Mouse (Mus musculus) liver, adult 2 months (tissue): Measurements from ENCODE around the gene Obox3. TPM values are rescaled to one million over a fixed set of nuclear protein-coding genes. Genes with fewer than 3 reads are reported as not detected.
"Not testable (repeated sequence)": the region's sequence is repeated elsewhere in the genome, so short reads cannot be mapped to it uniquely, and the experiment has no call there.

ENCODE experiments used
- DNase-seq: peaks from one replicate; pipeline ENCODE4 v3.0.0-alpha.2; 2011; ENCODE audit warnings: low read depth, low spot score; ENCODE audit errors: extremely low read depth
- H3K27ac ChIP-seq: fragments of 200-500 bp; replicated peaks from 2 replicates; pipeline ENCODE4 v1.5.1; 2012; ENCODE audit warnings: low read depth, mild to moderate bottlenecking, control low read depth, inconsistent platforms, low read length; ENCODE audit not compliant: insufficient read depth
- H3K27me3 ChIP-seq: fragments of 200-500 bp; 2 replicates; pipeline ENCODE4 v1.6.1; 2012; ENCODE audit warnings: mild to moderate bottlenecking, moderate library complexity, low read length, inconsistent platforms; ENCODE audit not compliant: control insufficient read depth, insufficient read depth
- H3K36me3 ChIP-seq: fragments of 200-500 bp; 2 replicates; pipeline ENCODE4 v1.6.1; 2012; ENCODE audit warnings: low read length, inconsistent platforms; ENCODE audit not compliant: control insufficient read depth, insufficient read depth
- H3K4me1 ChIP-seq: fragments of 200-500 bp; 2 replicates; pipeline ENCODE4 v1.6.1; 2011; ENCODE audit warnings: low read length; ENCODE audit not compliant: control insufficient read depth, insufficient read depth
- H3K4me3 ChIP-seq: fragments of 200-500 bp; 2 replicates; pipeline ENCODE4 v1.5.1; 2011; ENCODE audit warnings: low read depth, mild to moderate bottlenecking, control low read depth, low read length, moderate library complexity; ENCODE audit not compliant: insufficient read depth
- H3K79me2 ChIP-seq: fragments of 200-500 bp; 2 replicates; pipeline ENCODE4 v1.6.1; 2012; ENCODE audit warnings: inconsistent platforms, mild to moderate bottlenecking, low read length, moderate library complexity; ENCODE audit not compliant: control insufficient read depth, insufficient read depth
- H3K9ac ChIP-seq: fragments of 200-500 bp; 2 replicates; pipeline ENCODE4 v1.6.1; 2012; ENCODE audit warnings: low read depth, mild to moderate bottlenecking, control low read depth, inconsistent platforms, low read length
- WGBS: fragments of 180-500 bp; shearing (Covaris S2); methylation state at CpG from one replicate; pipeline ENCODE4 v1.1.7; 2018; 5-methylcytosine and 5-hydroxymethylcytosine counted together
- polyA plus RNA-seq: library from polyadenylated mRNA; depleted of rRNA; stranded (reverse); fragments of >200 nt; gene quantifications from 2 replicates; pipeline ENCODE4 v1.2.3, GENCODE M21; 2012; rRNA removed
- total RNA-seq: library from RNA; depleted of rRNA; stranded (reverse); fragments of >200 nt; gene quantifications from 2 replicates; pipeline ENCODE4 v1.2.3, GENCODE M21; 2014; rRNA removed

The Obox3 gene
- total RNA-seq, result not detected in 2 replicates
- polyA plus RNA-seq, result not detected in 2 replicates

DNA sequence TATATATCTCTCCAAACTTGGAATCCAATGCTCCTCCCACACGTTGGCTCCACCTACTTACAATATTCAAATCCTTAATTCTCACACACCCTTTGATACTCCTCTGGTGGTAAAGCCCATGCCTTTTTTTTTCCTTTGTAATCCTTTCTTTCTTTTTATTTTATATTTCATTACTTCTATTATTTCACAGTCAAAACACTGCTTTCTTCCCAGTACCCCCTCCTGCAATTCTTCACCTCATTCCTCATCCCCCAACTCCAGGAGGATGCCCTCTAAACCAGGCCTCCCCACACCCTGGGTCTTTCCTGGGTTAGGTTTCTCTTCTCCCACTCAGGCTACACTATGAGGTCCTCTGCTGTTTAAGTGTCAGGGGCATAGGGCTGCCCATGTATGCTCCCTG is at the start of gene Obox3:
TSS of gene Obox3 (minus strand) at position 101 of the 400 bp plus-strand sequence.
- H3K27ac ChIP-seq, H3K9ac ChIP-seq, H3K27me3 ChIP-seq, H3K4me3 ChIP-seq, H3K4me1 ChIP-seq, H3K36me3 ChIP-seq, DNase-seq, H3K79me2 ChIP-seq: not testable (repeated sequence)
- WGBS, result 8% methylated on average over 1 of the region's 1 CpGs

DNA sequence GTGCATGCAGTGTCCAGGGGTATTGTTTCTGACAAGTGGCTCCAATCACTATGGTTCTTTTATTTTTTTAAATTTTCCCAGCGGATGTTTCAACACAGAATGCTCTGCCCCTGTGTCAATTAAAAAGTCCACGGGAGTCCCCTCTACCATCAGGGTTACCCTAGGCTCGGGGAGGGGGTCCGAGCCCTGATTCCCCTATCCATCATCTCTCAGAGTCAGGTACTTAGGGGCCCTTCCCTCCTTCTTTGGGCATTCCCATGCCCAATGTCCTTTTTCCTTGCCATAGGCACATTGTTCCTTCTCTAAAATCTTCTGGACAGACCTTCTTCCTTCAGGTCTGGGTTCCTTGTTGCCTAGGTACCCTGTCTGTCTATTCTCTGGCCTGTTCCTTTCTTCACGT is 130.3 kb downstream of the Obox3 start:
- DNase-seq, H3K27me3 ChIP-seq, H3K4me3 ChIP-seq, H3K4me1 ChIP-seq, H3K79me2 ChIP-seq, H3K27ac ChIP-seq, H3K9ac ChIP-seq, H3K36me3 ChIP-seq: not testable (repeated sequence)
- 79% methylated on average over 5 of the region's 5 CpGs for WGBS

Other genes with a start within 250 kb of the Obox3 start
- gene Obox5, start 110.2 kb upstream of the Obox3 start, total RNA-seq, result not detected in 2 replicates
- not detected in 2 replicates for gene Obox5, start 110.2 kb upstream of the Obox3 start, polyA plus RNA-seq
- gene Obox6, start 199.8 kb upstream of the Obox3 start, total RNA-seq, result not detected in 2 replicates
- gene Obox6, start 199.8 kb upstream of the Obox3 start, polyA plus RNA-seq, result not detected in 2 replicates
- not detected in 2 replicates for gene Crx, start 240.1 kb upstream of the Obox3 start, total RNA-seq
- not detected in 2 replicates for gene Crx, start 240.1 kb upstream of the Obox3 start, polyA plus RNA-seq
- not detected in 2 replicates for gene Crxos, start 242.7 kb upstream of the Obox3 start, total RNA-seq
- gene Crxos, start 242.7 kb upstream of the Obox3 start, polyA plus RNA-seq, result not detected in 2 replicates